Mouse (Mus musculus) embryonic facial prominence, embryonic 15.5 days (tissue): ENCODE results near the gene Dnaic2. TPM values are rescaled to one million over a fixed set of nuclear protein-coding genes. Genes with fewer than 3 reads are reported as not detected.

Experiments used
- ATAC-seq: fragments of 200-750 bp; cut with Nextera tagmentation; 2 replicates; pipeline ENCODE4 v1.8.0; 2017; ENCODE audit warnings: low read depth, moderate TSS enrichment; ENCODE audit not compliant: insufficient number of reproducible peaks, low FRiP score, low TSS enrichment
- H3K27ac ChIP-seq: fragments of 300-500 bp; sonication (generic); replicated peaks from 2 replicates; pipeline ENCODE4 v1.5.1; 2015; ENCODE audit warnings: mild to moderate bottlenecking, inconsistent platforms
- H3K27me3 ChIP-seq: fragments of 300-500 bp; sonication (generic); 2 replicates; pipeline ENCODE4 v1.6.1; 2015; ENCODE audit warnings: inconsistent platforms
- H3K36me3 ChIP-seq: fragments of 300-500 bp; sonication (generic); 2 replicates; pipeline ENCODE4 v1.6.1; 2015; ENCODE audit warnings: mild to moderate bottlenecking, inconsistent platforms
- H3K4me1 ChIP-seq: fragments of 300-500 bp; sonication (generic); 2 replicates; pipeline ENCODE4 v1.6.1; 2015; ENCODE audit warnings: inconsistent platforms
- H3K4me2 ChIP-seq: fragments of 300-500 bp; sonication (generic); replicated peaks from 2 replicates; pipeline ENCODE4 v1.6.1; 2015; ENCODE audit warnings: mild to moderate bottlenecking, inconsistent platforms
- H3K4me3 ChIP-seq: fragments of 300-500 bp; sonication (generic); replicated peaks from 2 replicates; pipeline ENCODE4 v1.5.1; 2015; ENCODE audit warnings: mild to moderate bottlenecking, inconsistent platforms
- H3K9ac ChIP-seq: fragments of 300-500 bp; sonication (generic); 2 replicates; pipeline ENCODE4 v1.6.1; 2015; ENCODE audit warnings: inconsistent platforms
- H3K9me3 ChIP-seq: fragments of 300-500 bp; sonication (generic); replicated peaks from 2 replicates; pipeline ENCODE4 v1.6.1; 2016; ENCODE audit warnings: inconsistent platforms
- WGBS: fragments of 180-500 bp; shearing (Covaris S2); methylation state at CpG from one replicate; pipeline ENCODE4 v1.1.7; 2015; 5-methylcytosine and 5-hydroxymethylcytosine counted together
- polyA plus RNA-seq: library from polyadenylated mRNA; unstranded; fragments of >200 nt; fragmentation: Nextera tagmentation; extraction: Ambion mirVana; gene quantifications from 2 replicates; pipeline ENCODE4 v1.2.1, GENCODE M21; 2015

The Dnaic2 gene
- 8.0 and 13.2 TPM in 2 replicates for polyA plus RNA-seq

DNA sequence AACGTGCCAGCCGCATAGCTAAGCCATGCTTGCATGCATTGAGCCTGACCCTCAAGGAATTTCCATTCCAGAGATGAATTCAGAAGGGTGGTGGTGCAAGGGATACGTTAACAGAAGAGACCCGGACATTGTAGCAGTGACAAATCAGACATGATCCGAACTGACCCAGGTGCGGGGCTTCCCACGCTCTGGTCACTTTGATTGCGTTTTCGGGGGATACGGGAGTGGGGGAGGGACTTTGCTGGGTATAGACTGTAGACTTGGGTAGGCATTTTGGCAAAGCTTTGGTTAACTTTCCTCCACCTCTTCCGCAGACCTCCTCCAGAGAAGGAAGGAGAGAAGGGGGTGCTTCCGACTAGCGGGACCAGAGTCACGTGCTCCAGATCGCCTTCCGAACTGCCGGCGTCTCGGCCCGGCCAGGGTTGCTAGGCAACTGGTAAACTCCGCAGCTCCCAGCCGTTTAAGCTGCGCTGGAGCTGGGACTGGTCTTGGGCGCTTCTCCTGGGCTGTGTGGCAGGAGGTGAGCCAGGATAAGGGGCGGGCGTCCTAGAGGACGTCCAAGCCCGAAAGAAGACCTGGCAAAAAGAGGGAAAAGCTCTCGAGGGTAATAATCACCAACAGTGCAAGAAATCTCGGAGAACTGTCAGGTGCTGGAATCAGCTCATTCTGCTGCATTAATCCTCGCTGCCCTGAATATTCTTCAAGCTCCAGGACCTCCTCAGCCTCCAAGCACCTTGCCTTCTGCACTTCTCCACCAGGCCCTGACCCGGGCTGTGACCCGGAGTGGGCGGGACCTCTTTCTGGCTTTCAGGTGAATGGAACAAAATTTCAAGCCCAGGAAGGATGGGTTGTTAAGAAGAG lies at the start of gene Dnaic2:
Dnaic2 (plus strand) TSS at position 444 of the 861 bp plus-strand sequence.
- H3K27ac ChIP-seq: no peak within 1 kb of the TSS
- H3K9ac ChIP-seq: no peak within 1 kb of the TSS
- 0 out of 2 replicates have a peak, but pooled peaks have one; percentile 43 for ATAC-seq
- H3K4me2 ChIP-seq: peak within 1 kb of the TSS; percentile 56
- peak within 1 kb of the TSS; percentile 28 for H3K4me3 ChIP-seq
- no peaks in the 10 kb centered on the region for H3K36me3 ChIP-seq
- H3K27me3 ChIP-seq: 0 out of 2 replicates have a peak, but pooled peaks cover 3% of the 10 kb centered on the region
- peaks cover 43% of the 10 kb centered on the region for H3K4me1 ChIP-seq
- WGBS: 11% methylated on average over 34 of the region's 34 CpGs
- no peaks in the 10 kb centered on the region for H3K9me3 ChIP-seq

DNA sequence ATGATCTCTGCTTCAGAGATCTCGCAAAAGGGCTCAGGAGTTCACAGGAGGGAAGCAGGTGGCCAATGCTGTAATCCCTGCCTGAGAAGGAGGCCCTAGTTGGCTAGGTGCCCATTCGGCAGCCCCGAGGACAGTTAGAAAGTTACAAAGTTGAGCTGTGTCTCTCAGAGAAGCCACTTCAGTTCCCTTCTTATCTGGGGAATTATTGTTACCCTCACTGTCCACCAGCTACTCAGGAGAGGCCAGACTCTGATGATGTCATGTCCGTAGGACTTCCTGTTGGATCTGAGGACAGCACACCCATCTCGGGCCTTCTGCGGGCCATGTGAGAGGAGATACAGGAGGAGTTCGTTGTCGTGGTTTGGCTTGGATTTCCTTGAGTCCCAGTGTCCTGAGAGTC lies 47.6 kb upstream of the Dnaic2 start:
- Histone ChIP-seq H3K36me3 (no peaks in the 10 kb centered on the region), H3K4me1 (peaks cover 35% of the 10 kb centered on the region), H3K27ac (no peak overlapping the region), H3K27me3 (no peaks in the 10 kb centered on the region), H3K4me2 (no peak overlapping the region), H3K9ac (no peak overlapping the region), H3K9me3 (no peaks in the 10 kb centered on the region), H3K4me3 (no peak overlapping the region)
- no peak for ATAC-seq
- 59% methylated on average over 8 of the region's 8 CpGs for WGBS

DNA sequence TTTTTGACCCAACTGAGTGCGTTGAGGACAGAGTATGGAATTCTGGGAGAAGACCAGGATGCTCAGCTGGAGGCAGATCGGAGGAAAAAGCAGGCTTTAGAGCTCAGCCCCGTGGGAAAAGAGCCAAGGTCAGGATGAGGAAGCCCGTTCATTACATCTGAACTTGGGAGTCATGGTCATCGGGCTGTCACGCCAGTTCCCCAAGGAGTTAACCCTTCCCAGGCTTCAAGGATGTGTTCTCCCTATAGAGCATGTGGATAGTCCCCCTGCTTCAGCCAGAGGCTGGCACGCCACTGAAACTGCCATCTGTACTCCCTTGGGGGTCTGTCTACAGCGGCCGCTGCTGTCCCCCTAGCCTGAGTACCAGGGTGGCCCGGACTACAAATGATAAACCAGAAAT lies 46.9 kb upstream of the Dnaic2 start:
- 56% methylated on average over 10 of the region's 10 CpGs for WGBS
- H3K4me3 ChIP-seq: no peak overlapping the region
- no peaks in the 10 kb centered on the region for H3K36me3 ChIP-seq
- H3K27ac ChIP-seq: no peak overlapping the region
- peaks cover 35% of the 10 kb centered on the region for H3K4me1 ChIP-seq
- H3K9ac ChIP-seq: no peak overlapping the region
- ATAC-seq: no peak
- H3K9me3 ChIP-seq: no peaks in the 10 kb centered on the region
- no peaks in the 10 kb centered on the region for H3K27me3 ChIP-seq
- no peak overlapping the region for H3K4me2 ChIP-seq

DNA sequence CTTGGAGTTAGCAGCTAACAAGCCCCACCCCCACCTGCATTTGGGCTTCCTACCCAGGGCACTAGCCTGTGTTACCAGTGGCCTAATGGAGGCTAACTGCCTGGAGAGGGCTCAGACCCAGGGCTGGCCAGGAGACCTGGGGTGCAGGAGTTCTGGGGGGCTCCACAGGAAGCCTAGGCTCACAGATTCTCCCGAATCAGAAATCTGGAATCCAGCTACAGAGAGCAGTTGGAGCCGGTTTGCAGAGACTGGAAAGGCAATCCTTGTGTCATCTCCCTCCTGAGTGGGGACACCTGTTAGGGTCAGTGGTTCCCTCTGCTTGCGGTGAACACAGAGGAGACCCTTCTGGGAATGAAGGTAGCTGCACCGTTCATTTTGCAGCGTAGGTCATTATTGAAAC lies 46.2 kb upstream of the Dnaic2 start:
- WGBS: 47% methylated on average over 5 of the region's 5 CpGs
- H3K4me2 ChIP-seq: no peak overlapping the region
- H3K4me1 ChIP-seq: peaks cover 31% of the 10 kb centered on the region
- ATAC-seq: no peak
- no peaks in the 10 kb centered on the region for H3K27me3 ChIP-seq
- H3K36me3 ChIP-seq: no peaks in the 10 kb centered on the region
- no peak overlapping the region for H3K9ac ChIP-seq
- H3K27ac ChIP-seq: no peak overlapping the region
- no peaks in the 10 kb centered on the region for H3K9me3 ChIP-seq
- H3K4me3 ChIP-seq: no peak overlapping the region

DNA sequence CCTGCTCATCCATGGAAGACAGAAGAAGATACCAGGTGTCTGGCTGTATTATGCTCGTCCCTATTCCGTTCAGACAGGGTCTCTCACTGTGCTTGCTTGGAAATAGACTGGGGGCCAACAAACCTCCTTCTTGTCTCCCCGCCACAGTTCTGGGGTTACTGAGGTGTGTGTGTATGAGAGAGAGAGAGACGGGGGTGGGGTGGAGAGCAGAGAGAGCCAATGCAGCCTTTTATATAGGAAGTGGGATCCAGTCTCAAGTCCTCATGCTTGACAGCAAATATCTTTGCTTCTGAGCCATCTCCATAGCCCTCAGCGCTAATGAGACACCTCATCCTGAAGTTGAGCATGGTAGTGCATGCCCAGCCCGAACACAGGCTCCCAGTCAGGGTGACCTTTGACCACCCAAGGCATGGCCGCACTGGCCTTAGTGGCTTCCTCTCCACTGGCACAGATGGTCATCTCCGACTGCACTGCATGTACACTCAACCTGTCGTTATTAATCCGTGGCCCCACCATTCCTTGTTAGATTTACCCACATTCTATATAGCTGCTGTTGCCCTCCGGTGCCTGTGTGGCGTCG lies 44.8 kb upstream of the Dnaic2 start:
- ATAC-seq: no peak
- no peak overlapping the region for H3K9ac ChIP-seq
- H3K4me3 ChIP-seq: no peak overlapping the region
- 88% methylated on average over 13 of the region's 13 CpGs for WGBS
- no peak overlapping the region for H3K27ac ChIP-seq
- H3K36me3 ChIP-seq: no peaks in the 10 kb centered on the region
- H3K27me3 ChIP-seq: no peaks in the 10 kb centered on the region
- H3K9me3 ChIP-seq: no peaks in the 10 kb centered on the region
- no peak overlapping the region for H3K4me2 ChIP-seq
- peaks cover 19% of the 10 kb centered on the region for H3K4me1 ChIP-seq

DNA sequence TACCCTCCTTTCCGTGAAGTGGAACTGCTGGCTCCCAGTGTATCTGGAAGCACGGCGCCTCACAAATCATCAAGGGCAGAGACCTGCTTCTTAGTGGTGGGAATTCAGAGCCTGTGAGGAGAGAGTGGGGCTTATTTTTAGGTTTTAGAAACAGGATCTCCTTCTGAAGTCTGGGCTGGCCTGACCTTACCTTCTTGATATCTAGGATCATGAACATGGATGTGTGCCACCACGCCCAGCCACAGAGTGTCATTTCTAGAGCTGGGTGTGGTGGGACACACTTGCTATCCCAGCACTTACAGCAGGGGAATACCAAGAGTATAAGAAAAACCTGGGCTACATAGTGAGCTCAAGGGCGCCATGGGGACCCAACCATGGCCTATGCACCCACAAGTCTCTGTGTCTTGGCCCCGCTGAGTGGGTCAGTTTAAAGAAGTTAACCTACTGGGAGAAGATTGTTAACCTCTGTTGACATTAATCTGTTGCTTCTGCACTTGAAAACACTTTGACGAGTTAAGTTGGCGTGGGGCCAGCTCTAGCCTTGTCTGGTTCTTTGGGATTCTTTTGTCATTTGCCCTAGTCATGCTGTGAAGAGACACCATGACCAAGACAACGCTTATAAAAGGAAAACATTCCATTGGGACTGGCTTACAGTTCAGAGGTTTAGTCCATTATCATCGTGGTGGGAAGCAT lies 44.0 kb upstream of the Dnaic2 start:
- no peak overlapping the region for H3K9ac ChIP-seq
- H3K27ac ChIP-seq: no peak overlapping the region
- H3K4me3 ChIP-seq: no peak overlapping the region
- peaks cover 26% of the 10 kb centered on the region for H3K4me1 ChIP-seq
- H3K4me2 ChIP-seq: no peak overlapping the region
- H3K36me3 ChIP-seq: no peaks in the 10 kb centered on the region
- ATAC-seq: no peak
- WGBS: 82% methylated on average over 10 of the region's 10 CpGs
- H3K27me3 ChIP-seq: no peaks in the 10 kb centered on the region
- H3K9me3 ChIP-seq: no peaks in the 10 kb centered on the region

DNA sequence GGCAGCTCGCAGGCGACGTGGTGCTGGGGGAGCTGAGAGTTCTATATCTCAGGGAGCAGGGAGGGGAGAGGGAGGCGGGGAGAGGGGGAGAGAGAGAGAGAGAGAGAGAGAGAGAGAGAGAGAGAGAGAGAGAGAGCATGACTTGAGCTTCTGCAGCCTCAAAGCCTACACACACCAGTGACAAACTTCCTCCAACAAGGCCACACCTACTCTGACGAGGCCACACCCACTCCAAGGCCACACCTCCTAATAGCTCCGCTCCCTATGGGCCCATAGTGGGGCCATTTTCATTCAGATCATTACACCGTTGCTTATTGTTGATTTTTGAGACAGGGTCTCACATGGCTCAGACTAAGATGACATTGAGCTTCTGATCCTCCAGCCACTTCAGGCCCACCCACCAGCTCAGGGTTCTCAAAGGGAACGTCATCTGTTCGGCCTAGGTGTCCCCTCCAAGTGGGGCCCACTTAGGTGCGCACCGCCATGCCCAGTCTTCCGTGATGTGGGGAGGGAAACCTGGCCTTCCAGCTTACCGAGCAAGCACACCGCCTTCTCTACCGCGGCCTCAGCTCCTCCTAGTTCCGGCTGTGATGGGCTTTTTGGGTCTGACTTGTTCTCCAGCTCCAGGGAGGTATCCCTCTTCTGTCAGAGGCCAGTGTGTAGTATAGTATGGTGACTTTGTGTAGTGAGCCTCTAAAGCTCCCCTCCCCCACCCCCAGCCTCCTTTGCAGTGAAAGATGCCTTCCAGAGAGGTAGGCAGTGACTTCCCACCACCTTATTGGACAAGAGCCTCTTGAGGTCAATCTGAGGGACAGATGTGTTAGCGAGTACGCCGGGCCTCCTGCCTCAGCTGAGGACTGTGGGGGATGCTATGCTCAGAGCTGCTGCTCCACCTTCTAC lies 43.2 kb upstream of the Dnaic2 start:
- ATAC-seq: 0 out of 2 replicates have a peak, but pooled peaks have one; percentile 4
- H3K9me3 ChIP-seq: no peaks in the 10 kb centered on the region
- H3K36me3 ChIP-seq: no peaks in the 10 kb centered on the region
- H3K4me2 ChIP-seq: no peak overlapping the region
- WGBS: 68% methylated on average over 20 of the region's 20 CpGs
- no peak overlapping the region for H3K4me3 ChIP-seq
- H3K27ac ChIP-seq: no peak overlapping the region
- H3K4me1 ChIP-seq: peaks cover 26% of the 10 kb centered on the region
- H3K27me3 ChIP-seq: no peaks in the 10 kb centered on the region
- no peak overlapping the region for H3K9ac ChIP-seq

DNA sequence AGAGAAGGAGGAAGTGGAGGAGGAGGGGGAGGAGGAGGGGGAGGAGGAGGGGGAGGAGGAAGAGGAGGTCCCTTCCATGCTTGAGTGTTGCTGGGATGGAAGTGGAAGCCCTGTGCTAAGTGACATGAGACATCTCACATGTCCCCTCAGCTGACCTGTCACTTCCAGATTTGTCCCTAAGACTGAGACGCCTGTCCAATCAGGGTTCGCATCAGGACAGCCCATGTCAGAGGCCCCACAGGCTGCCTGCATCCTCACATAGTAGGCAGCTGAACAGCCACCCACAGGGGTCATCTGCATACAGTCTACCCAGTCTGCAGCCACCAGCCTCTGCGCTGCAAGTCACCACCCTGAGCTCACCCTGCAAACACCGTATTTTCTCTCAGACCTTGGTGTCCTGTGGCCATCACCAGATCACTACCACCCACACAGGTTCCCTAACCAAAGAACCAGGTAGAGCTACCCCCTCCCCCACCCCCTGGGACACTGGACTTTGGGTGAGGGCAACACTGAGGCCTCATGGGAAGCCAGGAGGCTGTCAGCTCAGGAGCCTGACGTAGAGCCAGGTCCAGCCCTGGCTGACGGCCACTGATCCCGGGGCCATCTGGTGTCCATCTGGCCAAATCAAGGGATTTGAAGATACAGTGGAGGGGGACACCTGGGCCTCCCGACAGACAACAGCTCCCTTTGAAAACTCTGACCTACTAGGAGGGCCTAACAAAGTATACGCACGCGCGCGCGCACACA lies 42.4 kb upstream of the Dnaic2 start:
- Histone ChIP-seq H3K4me3 (no peak overlapping the region), H3K4me2 (no peak overlapping the region), H3K27me3 (no peaks in the 10 kb centered on the region), H3K27ac (no peak overlapping the region), H3K36me3 (peaks cover 4% of the 10 kb centered on the region), H3K4me1 (peaks cover 19% of the 10 kb centered on the region), H3K9ac (no peak overlapping the region), H3K9me3 (no peaks in the 10 kb centered on the region)
- WGBS: 67% methylated on average over 14 of the region's 14 CpGs
- peak; percentile 21; the same call in 1 of the 2 replicates for ATAC-seq

DNA sequence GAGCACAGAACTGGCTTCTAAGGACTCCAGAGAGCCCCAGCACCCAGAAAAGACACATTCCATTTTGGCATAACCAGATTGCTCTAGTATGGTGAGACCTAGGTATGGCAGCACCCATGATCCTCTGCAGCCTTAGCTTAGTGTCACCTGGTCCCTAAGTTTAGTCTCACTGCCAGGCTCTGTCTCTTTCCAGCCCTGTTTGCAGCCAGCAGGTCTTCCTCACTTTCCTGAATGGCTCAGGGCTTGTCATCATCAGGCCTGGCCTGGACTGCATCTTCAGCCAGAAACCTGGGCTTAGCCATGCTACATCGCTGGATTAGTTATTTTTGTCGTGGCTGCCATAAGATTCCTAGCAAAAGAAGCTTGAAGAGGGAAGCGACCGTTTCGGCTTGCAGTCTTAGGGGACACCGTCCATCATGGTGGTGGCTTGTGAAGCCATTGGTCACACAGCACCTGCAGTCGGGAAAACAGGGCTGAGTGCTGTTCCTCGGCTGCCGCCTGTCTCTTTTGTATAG lies 41.6 kb upstream of the Dnaic2 start:
- no peak overlapping the region for H3K4me3 ChIP-seq
- ATAC-seq: no peak
- WGBS: 80% methylated on average over 9 of the region's 9 CpGs
- no peak overlapping the region for H3K4me2 ChIP-seq
- 0 out of 2 replicates have a peak overlapping the region, but pooled peaks have one; percentile 7 for H3K27ac ChIP-seq
- H3K9ac ChIP-seq: no peak overlapping the region
- H3K36me3 ChIP-seq: peaks cover 10% of the 10 kb centered on the region
- peaks cover 19% of the 10 kb centered on the region for H3K4me1 ChIP-seq
- no peaks in the 10 kb centered on the region for H3K27me3 ChIP-seq
- no peaks in the 10 kb centered on the region for H3K9me3 ChIP-seq
